Mouse (Mus musculus) midbrain, embryonic 12.5 days (tissue): ENCODE results near the gene Lce3b. TPM values are rescaled to one million over a fixed set of nuclear protein-coding genes. Genes with fewer than 3 reads are reported as not detected.

Experiments used
- polyA plus RNA-seq: library from polyadenylated mRNA; unstranded; fragments of >200 nt; fragmentation: Nextera tagmentation; extraction: Ambion mirVana; gene quantifications from 2 replicates; pipeline ENCODE4 v1.2.1, GENCODE M21; 2016

Gene Lce3b
- polyA plus RNA-seq, 1 experiment from 2014 or later, result not detected

Other genes starting within 250 kb of the Lce3b start
- not detected in 2 replicates for gene Lce1d, start 245.8 kb upstream of the Lce3b start, polyA plus RNA-seq
- not detected in 2 replicates for gene Lce1e, start 223.9 kb upstream of the Lce3b start, polyA plus RNA-seq
- not detected in 2 replicates for gene Lce1f, start 212.6 kb upstream of the Lce3b start, polyA plus RNA-seq
- not detected in 2 replicates for gene Gm38119, start 193.9 kb upstream of the Lce3b start, polyA plus RNA-seq
- not detected in 2 replicates for gene Lce1g, start 180.6 kb upstream of the Lce3b start, polyA plus RNA-seq
- gene Lce1h, start 167.9 kb upstream of the Lce3b start, polyA plus RNA-seq, result not detected in 2 replicates
- gene Lce1i, start 154.1 kb upstream of the Lce3b start, polyA plus RNA-seq, result not detected in 2 replicates
- gene Lce1j, start 142.5 kb upstream of the Lce3b start, polyA plus RNA-seq, result not detected in 2 replicates
- gene Lce1k, start 125.1 kb upstream of the Lce3b start, polyA plus RNA-seq, result not detected in 2 replicates
- gene Kprp, start 105.7 kb upstream of the Lce3b start, polyA plus RNA-seq, result not detected in 2 replicates
- gene Lce1l, start 81.7 kb upstream of the Lce3b start, polyA plus RNA-seq, result not detected in 2 replicates
- not detected in 2 replicates for gene 2310050C09Rik, start 62.8 kb upstream of the Lce3b start, polyA plus RNA-seq
- gene Lce3a, start 6.7 kb upstream of the Lce3b start, polyA plus RNA-seq, result not detected in 2 replicates
- not detected in 2 replicates for gene Lce3c, start 11.5 kb downstream of the Lce3b start, polyA plus RNA-seq
- not detected in 2 replicates for gene Lce3d, start 24.4 kb downstream of the Lce3b start, polyA plus RNA-seq
- gene Lce3e, start 34.1 kb downstream of the Lce3b start, polyA plus RNA-seq, result not detected in 2 replicates
- gene Lce3f, start 59.2 kb downstream of the Lce3b start, polyA plus RNA-seq, result not detected in 2 replicates
- 0.34 and 0.56 TPM in 2 replicates for gene Crct1, start 82.7 kb downstream of the Lce3b start, polyA plus RNA-seq
- gene Lce1m, start 86.1 kb downstream of the Lce3b start, polyA plus RNA-seq, result not detected in 2 replicates
- not detected in 2 replicates for gene Gm4858, start 135.8 kb downstream of the Lce3b start, polyA plus RNA-seq
- gene Crnn, start 211.8 kb downstream of the Lce3b start, polyA plus RNA-seq, result not detected in 2 replicates